Mouse (Mus musculus) kidney, adult 2 months (tissue): ENCODE data around the gene Il10rb. TPM values are rescaled to one million over a fixed set of nuclear protein-coding genes. Genes with fewer than 3 reads are reported as not detected.
A peak's percentile ranks its signal among the peaks of the same experiment; 100 is the strongest.
"Not testable (repeated sequence)": the region's sequence is repeated elsewhere in the genome, so short reads cannot be mapped to it uniquely, and the experiment has no call there.

Experiments used
- DNase-seq: peaks from one replicate; pipeline ENCODE4 v3.0.0; 2021
- H3K27ac ChIP-seq: fragments of 200-500 bp; 2 replicates; pipeline ENCODE4 v1.5.1; 2012; ENCODE audit warnings: low read depth, low read length, control low read depth, inconsistent platforms; ENCODE audit not compliant: insufficient read depth
- H3K27me3 ChIP-seq: fragments of 200-500 bp; replicated peaks from 2 replicates; pipeline ENCODE4 v1.6.1; 2012; ENCODE audit warnings: mild to moderate bottlenecking, moderate library complexity, low read length, inconsistent platforms; ENCODE audit not compliant: control insufficient read depth, insufficient read depth
- H3K36me3 ChIP-seq: fragments of 200-500 bp; 2 replicates; pipeline ENCODE4 v1.6.1; 2012; ENCODE audit warnings: mild to moderate bottlenecking, moderate library complexity, low read length, inconsistent platforms; ENCODE audit not compliant: control insufficient read depth, insufficient read depth
- H3K4me1 ChIP-seq: fragments of 200-500 bp; 2 replicates; pipeline ENCODE4 v1.6.1; 2011; ENCODE audit warnings: low read length; ENCODE audit not compliant: control insufficient read depth, insufficient read depth
- H3K4me3 ChIP-seq: fragments of 200-500 bp; 2 replicates; pipeline ENCODE4 v1.5.1; 2011; ENCODE audit warnings: mild to moderate bottlenecking, low read depth, low read length, control low read depth; ENCODE audit not compliant: insufficient read depth
- CTCF ChIP-seq: fragments of 200-500 bp; conservative IDR thresholded peaks from 2 replicates; pipeline ENCODE4 v1.5.1; 2011; ENCODE audit warnings: low read depth, mild to moderate bottlenecking, control low read depth, low read length, moderate library complexity, mixed read lengths; ENCODE audit not compliant: insufficient read depth, insufficient read length
- POLR2A ChIP-seq: fragments of 200-500 bp; IDR thresholded peaks from one replicate; pipeline ENCODE4 v1.6.1; 2011; ENCODE audit warnings: low read depth, low read length, control low read depth
- WGBS: fragments of 180-500 bp; shearing (Covaris S2); methylation state at CpG from one replicate; pipeline ENCODE4 v1.1.7; 2018; 5-methylcytosine and 5-hydroxymethylcytosine counted together
- polyA plus RNA-seq: library from polyadenylated mRNA; depleted of rRNA; stranded (reverse); fragments of >200 nt; gene quantifications from 2 replicates; pipeline ENCODE4 v1.2.3, GENCODE M21; 2012

Gene Il10rb
- polyA plus RNA-seq, 1 experiment: 66.0 TPM

- TF ChIP-seq CTCF (no peak), POLR2A (no peak)
- 0 out of 2 replicates have a peak, but pooled peaks cover 2% of the 10 kb centered on the region for H3K4me1 ChIP-seq
- DNase-seq: peak; percentile 28
- H3K36me3 ChIP-seq: no peaks in the 10 kb centered on the region
- H3K27me3 ChIP-seq: no peaks in the 10 kb centered on the region
- 61% methylated on average over 8 of the region's 8 CpGs for WGBS
- H3K27ac ChIP-seq: no peak overlapping the region
- H3K4me3 ChIP-seq: no peak overlapping the region
Measured at GRCm38 (mm10) chr16:91433329-91433933, 27.5 kb downstream of the Il10rb start.

GRCm38 (mm10) chr16:91434119-91434518 lies 28.2 kb downstream of the Il10rb start:
- Histone ChIP-seq H3K27ac (no peak overlapping the region; the same call in 1 of the 2 replicates), H3K4me1 (0 out of 2 replicates have a peak, but pooled peaks cover 2% of the 10 kb centered on the region), H3K4me3 (no peak overlapping the region), H3K36me3 (no peaks in the 10 kb centered on the region), H3K27me3 (no peaks in the 10 kb centered on the region)
- TF ChIP-seq CTCF (no peak), POLR2A (no peak)
- 87% methylated on average over 3 of the region's 3 CpGs for WGBS
- no peak for DNase-seq

GRCm38 (mm10) chr16:91438081-91438480 lies 32.1 kb downstream of the Il10rb start:
- Histone ChIP-seq H3K36me3 (no peaks in the 10 kb centered on the region), H3K27ac (peak overlapping the region; percentile 55), H3K4me1 (peaks cover 2% of the 10 kb centered on the region; the same call in 1 of the 2 replicates), H3K4me3 (no peak overlapping the region), H3K27me3 (no peaks in the 10 kb centered on the region)
- WGBS: 60% methylated on average over 3 of the region's 3 CpGs
- no peak for DNase-seq
- TF ChIP-seq CTCF (no peak), POLR2A (no peak)

DNA sequence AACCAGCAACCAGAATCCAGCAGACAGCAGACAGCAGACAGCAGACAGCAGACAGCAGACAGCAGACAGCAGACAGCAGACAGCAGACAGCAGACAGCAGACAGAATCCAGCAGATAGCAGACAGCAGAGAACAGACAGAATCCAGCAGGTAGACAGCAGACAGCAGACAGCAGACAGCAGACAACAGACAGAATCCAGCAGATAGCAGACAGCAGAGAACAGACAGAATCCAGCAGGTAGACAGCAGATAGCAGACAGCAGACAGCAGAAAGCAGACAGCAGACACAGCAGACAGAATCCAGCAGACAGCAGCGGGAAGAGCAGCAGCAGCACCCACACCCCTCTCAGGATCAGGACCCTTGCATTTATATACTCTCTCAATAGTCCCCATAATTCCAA lies 32.6 kb downstream of the Il10rb start:
- 96% methylated on average over 1 of the region's 1 CpGs for WGBS
- H3K4me1 ChIP-seq, H3K27me3 ChIP-seq, DNase-seq, H3K36me3 ChIP-seq, H3K4me3 ChIP-seq: not testable (repeated sequence)
- peak overlapping the region; percentile 55 for H3K27ac ChIP-seq

DNA sequence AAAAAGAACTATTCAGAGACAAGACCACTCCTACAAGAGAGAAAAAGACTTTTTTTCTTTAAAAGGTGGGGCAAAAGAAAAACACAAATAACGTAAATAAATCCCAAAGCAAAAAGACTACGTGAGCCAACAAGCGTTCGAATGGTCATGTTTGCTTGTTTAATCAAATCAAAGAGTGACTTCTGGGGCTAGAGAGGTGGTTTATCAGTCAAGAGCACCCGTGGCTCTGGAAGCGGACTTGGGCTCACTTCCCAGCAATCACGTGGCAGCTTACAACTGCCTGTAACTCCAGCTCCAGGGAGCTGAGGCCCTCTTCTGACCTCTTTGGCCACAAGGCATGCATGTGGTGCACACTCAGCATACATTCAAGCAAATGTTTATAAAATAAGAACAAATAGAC lies 35.4 kb downstream of the Il10rb start:
- Histone ChIP-seq H3K4me1 (no peaks in the 10 kb centered on the region; the same call in 1 of the 2 replicates), H3K36me3 (no peaks in the 10 kb centered on the region), H3K27ac (peak overlapping the region; percentile 48), H3K27me3 (no peaks in the 10 kb centered on the region), H3K4me3 (no peak overlapping the region)
- peak; percentile 89 for DNase-seq
- WGBS: 41% methylated on average over 7 of the region's 7 CpGs
- TF ChIP-seq CTCF (peak; percentile 68), POLR2A (no peak)

GRCm38 (mm10) chr16:91441811-91442240 lies 35.9 kb downstream of the Il10rb start:
- no peaks in the 10 kb centered on the region for H3K36me3 ChIP-seq

DNA sequence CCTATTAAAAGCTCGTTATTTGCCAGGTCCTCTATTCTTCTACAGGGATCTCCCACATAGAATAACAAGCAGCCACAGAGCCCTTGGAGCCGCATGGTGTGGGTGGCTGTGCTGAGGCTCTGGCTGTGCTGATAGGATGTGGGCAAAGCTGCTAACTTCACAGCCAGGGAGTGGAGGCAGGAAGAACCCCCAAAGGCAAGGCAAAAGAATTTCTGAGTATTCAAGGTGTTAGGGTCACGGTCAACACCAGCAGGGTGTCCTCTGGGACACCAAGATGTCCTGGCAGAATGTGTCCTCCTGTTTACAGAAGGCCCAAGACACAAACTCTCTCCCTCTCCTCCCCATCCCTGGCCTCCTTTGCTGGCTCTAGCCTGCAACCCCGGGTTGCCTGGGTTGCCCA lies 36.5 kb downstream of the Il10rb start:
- H3K4me3 ChIP-seq: no peak overlapping the region
- TF ChIP-seq POLR2A (no peak), CTCF (no peak)
- no peak overlapping the region for H3K27ac ChIP-seq
- no peaks in the 10 kb centered on the region for H3K36me3 ChIP-seq
- WGBS: 80% methylated on average over 4 of the region's 4 CpGs
- H3K27me3 ChIP-seq: no peaks in the 10 kb centered on the region
- no peak for DNase-seq
- H3K4me1 ChIP-seq: peaks cover 4% of the 10 kb centered on the region; the same call in 1 of the 2 replicates

More at GRCm38 (mm10) chr16:91441811-91442240, 35.9 kb downstream of the Il10rb start:
- Histone ChIP-seq H3K27me3 (no peaks in the 10 kb centered on the region), H3K4me3 (no peak overlapping the region), H3K27ac (no peak overlapping the region), H3K4me1 (no peaks in the 10 kb centered on the region; the same call in 1 of the 2 replicates)
- TF ChIP-seq CTCF (no peak), POLR2A (no peak)
- 79% methylated on average over 7 of the region's 7 CpGs for WGBS
- no peak for DNase-seq
